In the genomic region with DNA sequence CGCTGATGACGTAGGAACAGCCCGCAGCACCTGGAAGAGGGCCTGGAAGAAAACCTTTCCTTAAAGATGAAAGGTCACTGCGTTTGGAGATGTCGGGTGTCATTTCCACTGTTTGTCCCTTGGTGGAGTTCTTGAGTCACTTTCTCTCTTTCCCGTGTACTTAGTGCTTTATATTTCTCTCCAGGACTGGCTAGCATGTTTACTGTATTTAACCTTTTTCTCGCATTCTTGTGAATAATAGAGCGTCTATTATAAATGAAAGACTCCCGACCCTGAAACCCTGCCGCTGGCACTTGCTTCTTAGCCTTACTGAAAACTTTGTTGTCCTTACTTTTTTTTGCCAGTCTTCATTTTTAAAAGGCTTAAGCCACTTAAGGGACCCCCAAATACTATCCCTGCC, we compare ENCODE assay signal across 8 mouse cellular contexts. TPM values are rescaled to one million over a fixed set of nuclear protein-coding genes. Genes with fewer than 3 reads are reported as not detected.
DNase-seq lines count a peak whose midpoint lies in the region; ATAC-seq and TF ChIP-seq lines count a peak whose summit lies in the region.

No protein-coding gene starts in this region.

- H3K36me3 ChIP-seq in lung, embryonic 14.5 days (ENCODE audit: insufficient read depth), result no peaks in the 10 kb centered on the region
- no peaks in the 10 kb centered on the region for H3K36me3 ChIP-seq in forebrain, embryonic 12.5 days (replicated peaks)
- H3K36me3 ChIP-seq in intestine, embryonic 16.5 days (ENCODE audit: control insufficient read depth, insufficient read depth, low read length), result no peaks in the 10 kb centered on the region
- H3K36me3 ChIP-seq in liver, embryonic 11.5 days (ENCODE audit: control insufficient read depth, insufficient read depth, low read length), result no peaks in the 10 kb centered on the region
- no peaks in the 10 kb centered on the region for H3K36me3 ChIP-seq in myocyte (ENCODE audit: control insufficient read depth, insufficient read depth)

- peak overlapping the region; percentile 94 for H3K4me2 ChIP-seq in lung, embryonic 14.5 days
- H3K4me2 ChIP-seq in forebrain, embryonic 12.5 days, result peak overlapping the region; percentile 93
- H3K4me2 ChIP-seq in intestine, embryonic 16.5 days (ENCODE audit: low read depth, low read length), result peak overlapping the region; percentile 96
- H3K4me2 ChIP-seq in liver, embryonic 11.5 days, result peak overlapping the region; percentile 94
- H3K4me2 ChIP-seq in myocyte (ENCODE audit: low read depth), result peak overlapping the region; percentile 98

- H3K9ac ChIP-seq in lung, embryonic 14.5 days, result no peak overlapping the region
- H3K9ac ChIP-seq in forebrain, embryonic 12.5 days, result no peak overlapping the region
- 0 out of 2 replicates have a peak overlapping the region, but pooled peaks have one; percentile 17 for H3K9ac ChIP-seq in intestine, embryonic 16.5 days (ENCODE audit: low read depth, low read length)
- H3K9ac ChIP-seq in liver, embryonic 11.5 days (ENCODE audit: low read depth, low read length), result peak overlapping the region; percentile 2; the same call in 1 of the 2 replicates

- no peak overlapping the region for H3K27ac ChIP-seq in lung, embryonic 14.5 days (ENCODE audit: low read depth)
- no peak overlapping the region for H3K27ac ChIP-seq in forebrain, embryonic 12.5 days
- H3K27ac ChIP-seq in intestine, embryonic 16.5 days (ENCODE audit: low read length), result no peak overlapping the region
- H3K27ac ChIP-seq in liver, embryonic 11.5 days (ENCODE audit: low read depth, low read length), result no peak overlapping the region

- no peak for ATAC-seq in lung, embryonic 14.5 days (ENCODE audit: insufficient read depth)
- no peak for ATAC-seq in forebrain, embryonic 12.5 days (ENCODE audit: low FRiP score)
- ATAC-seq in intestine, embryonic 16.5 days, result no peak
- no peak for ATAC-seq in liver, embryonic 11.5 days (replicated peaks; ENCODE audit: low FRiP score)

- no peak for TF ChIP-seq POLR2A in brain, embryonic 14.5 days (IDR thresholded peaks at IDR 0.05; ENCODE audit: borderline replicate concordance, extremely low read depth, insufficient read depth, insufficient read length, poor library complexity, severe bottlenecking)
- TF ChIP-seq POLR2A in myocyte (IDR thresholded peaks at IDR 0.05; ENCODE audit: insufficient read length, low read depth), result no peak

- peak overlapping the region; percentile 60 for H3K4me3 ChIP-seq in lung, embryonic 14.5 days (ENCODE audit: low read depth, low read length)
- peak overlapping the region; percentile 61 for H3K4me3 ChIP-seq in forebrain, embryonic 12.5 days (replicated peaks)
- H3K4me3 ChIP-seq in intestine, embryonic 16.5 days (ENCODE audit: low read length), result peak overlapping the region; percentile 70
- H3K4me3 ChIP-seq in liver, embryonic 11.5 days (ENCODE audit: low read depth, low read length), result peak overlapping the region; percentile 65
- peak overlapping the region; percentile 83 for H3K4me3 ChIP-seq in myocyte

- 2% methylated on average over 10 of the region's 10 CpGs for WGBS in lung, embryonic 14.5 days
- under 1% methylated on average over 10 of the region's 10 CpGs for WGBS in forebrain, embryonic 12.5 days
- WGBS in intestine, embryonic 16.5 days, result 2% methylated on average over 10 of the region's 10 CpGs
- under 1% methylated on average over 10 of the region's 10 CpGs for WGBS in liver, embryonic 11.5 days

- H3K79me2 ChIP-seq in myocyte (ENCODE audit: control insufficient read depth, insufficient read depth), result no peaks in the 10 kb centered on the region

- peak; percentile 68 for TF ChIP-seq CTCF in lung, embryonic 14.5 days (IDR thresholded peaks at IDR 0.05; ENCODE audit: low read depth)
- TF ChIP-seq CTCF in brain, embryonic 14.5 days (IDR thresholded peaks at IDR 0.05; ENCODE audit: borderline replicate concordance, extremely low read depth, insufficient read depth, insufficient read length), result peak; percentile 63; the same call in 1 of the 2 replicates

- H3K4me1 ChIP-seq in lung, embryonic 14.5 days (ENCODE audit: insufficient read depth), result no peaks in the 10 kb centered on the region
- H3K4me1 ChIP-seq in forebrain, embryonic 12.5 days, result no peaks in the 10 kb centered on the region
- H3K4me1 ChIP-seq in intestine, embryonic 16.5 days (ENCODE audit: control insufficient read depth, insufficient read depth, low read length), result peaks cover 10% of the 10 kb centered on the region; the same call in 1 of the 2 replicates
- no peaks in the 10 kb centered on the region for H3K4me1 ChIP-seq in liver, embryonic 11.5 days (replicated peaks; ENCODE audit: control insufficient read depth, insufficient read depth, low read length)

- peak; percentile 79 for DNase-seq in lung, embryonic 14.5 days
- DNase-seq in lung, postnatal 4 days, result no peak
- DNase-seq in brain, embryonic 14.5 days (ENCODE audit: low read depth), result peak; percentile 79
- DNase-seq in liver, embryonic 11.5 days (ENCODE audit: low spot score), result no peak
- no peak for DNase-seq in right cerebral cortex, postnatal 25 days

- no peaks in the 10 kb centered on the region for H3K27me3 ChIP-seq in lung, embryonic 14.5 days (ENCODE audit: insufficient read depth, low read length)
- no peaks in the 10 kb centered on the region for H3K27me3 ChIP-seq in forebrain, embryonic 12.5 days
- peaks cover 9% of the 10 kb centered on the region; the same call in 1 of the 2 replicates for H3K27me3 ChIP-seq in intestine, embryonic 16.5 days (replicated peaks; ENCODE audit: control insufficient read depth, insufficient read depth, low read length)
- H3K27me3 ChIP-seq in liver, embryonic 11.5 days (replicated peaks; ENCODE audit: control insufficient read depth, insufficient read depth, low read length), result peaks cover 7% of the 10 kb centered on the region; the same call in 1 of the 2 replicates
- H3K27me3 ChIP-seq in myocyte (ENCODE audit: control insufficient read depth, insufficient read depth, insufficient read length), result no peaks in the 10 kb centered on the region

- H3K9me3 ChIP-seq in lung, embryonic 14.5 days (ENCODE audit: low read depth, low read length), result no peaks in the 10 kb centered on the region
- no peaks in the 10 kb centered on the region for H3K9me3 ChIP-seq in forebrain, embryonic 12.5 days
- no peaks in the 10 kb centered on the region for H3K9me3 ChIP-seq in intestine, embryonic 16.5 days (ENCODE audit: control insufficient read depth, low read length)
- H3K9me3 ChIP-seq in liver, embryonic 11.5 days (ENCODE audit: control insufficient read depth, low read length), result no peaks in the 10 kb centered on the region

- no peak overlapping the region for H3ac ChIP-seq in myocyte (ENCODE audit: control insufficient read depth, insufficient read length)

TF ChIP-seq in myocyte, 11 proteins besides CTCF, POLR2A, EP300 and RAD21:
- TF ChIP-seq CEBPB (IDR thresholded peaks at IDR 0.05; ENCODE audit: insufficient read depth, poor library complexity, severe bottlenecking) (no peak), REST (IDR thresholded peaks at IDR 0.05; ENCODE audit: insufficient read depth, insufficient read length) (no peak), TCF3 (IDR thresholded peaks at IDR 0.05; ENCODE audit: insufficient read length, low read depth) (no peak), E2F4 (IDR thresholded peaks at IDR 0.05; ENCODE audit: insufficient read depth) (no peak), MAX (IDR thresholded peaks at IDR 0.05; ENCODE audit: low read depth) (no peak), SRF (IDR thresholded peaks at IDR 0.05; ENCODE audit: control insufficient read depth, insufficient read length, low read depth) (no peak), POLR2AphosphoS2 (IDR thresholded peaks at IDR 0.05; ENCODE audit: insufficient read length, low read depth) (no peak), MYOD1 (IDR thresholded peaks at IDR 0.05; ENCODE audit: control insufficient read depth in 1 of 3, insufficient read length in 2 of 3, low read depth in 2 of 3) (no peak), MYOG (IDR thresholded peaks at IDR 0.05; ENCODE audit: control insufficient read depth in 1 of 3, insufficient read depth in 1 of 3, insufficient read length in 2 of 3, low read depth in 2 of 3) (no peak), TCF12 (IDR thresholded peaks at IDR 0.05; ENCODE audit: insufficient read depth, poor library complexity, severe bottlenecking) (no peak), USF1 (IDR thresholded peaks at IDR 0.05; ENCODE audit: low read depth) (no peak)

RNA-seq across cellular contexts. Expression of a gene that starts 3.8 kb away (rescaled TPM):
- 4.1 and 4.5 TPM in 2 replicates for polyA plus RNA-seq in lung, embryonic 14.5 days (2014; fragmentation: Nextera tagmentation; extraction: Ambion mirVana)
- 10.0 and 25.8 TPM in 2 replicates for polyA plus RNA-seq in brain, embryonic 14.5 days (2012; rRNA removed)
- 7.9 and 9.4 TPM in 2 replicates for polyA plus RNA-seq in forebrain, embryonic 12.5 days (2016; fragmentation: Nextera tagmentation; extraction: Ambion mirVana)
- polyA plus RNA-seq in intestine, embryonic 16.5 days (2015; fragmentation: Nextera tagmentation; extraction: Ambion mirVana), result 3.3 and 3.8 TPM in 2 replicates
- 4.0 and 4.4 TPM in 2 replicates for polyA plus RNA-seq in liver, embryonic 11.5 days (2014; fragmentation: Nextera tagmentation; extraction: Ambion mirVana)
- polyA plus RNA-seq in myocyte (2012; fragmentation: generic; extraction: Trizol), result 16.0 TPM

Comparison
In these comparisons a context has a peak if more than half of its experiments do, and no peak if none do; other contexts are left out.
1. DNase-seq: peak in lung, embryonic 14.5 days (single experiment) and brain, embryonic 14.5 days (single experiment); none in lung, postnatal 4 days (0 of 2), liver, embryonic 11.5 days (single experiment) and right cerebral cortex, postnatal 25 days (single experiment).
2. H3K9ac ChIP-seq: peak in intestine, embryonic 16.5 days (single experiment) and liver, embryonic 11.5 days (single experiment); none in lung, embryonic 14.5 days (single experiment) and forebrain, embryonic 12.5 days (single experiment).
3. Peak in every context shown above with its lines, with median percentiles within 50 percentile points of each other: H3K4me2 ChIP-seq and H3K4me3 ChIP-seq.